Mouse (Mus musculus): ENCODE measurements at regions not wholly inside any gene's neighbourhood (a gene's known extent, or its start where the extent isn't known, plus 50 kb on each side); places are given as distances from the start of the nearest gene placed in this dataset.

- DNase-seq = no peak
These were observed 281.2 kb upstream of the Id2 start for GRCm38 (mm10) chr12:25378036-25378645.

DNA sequence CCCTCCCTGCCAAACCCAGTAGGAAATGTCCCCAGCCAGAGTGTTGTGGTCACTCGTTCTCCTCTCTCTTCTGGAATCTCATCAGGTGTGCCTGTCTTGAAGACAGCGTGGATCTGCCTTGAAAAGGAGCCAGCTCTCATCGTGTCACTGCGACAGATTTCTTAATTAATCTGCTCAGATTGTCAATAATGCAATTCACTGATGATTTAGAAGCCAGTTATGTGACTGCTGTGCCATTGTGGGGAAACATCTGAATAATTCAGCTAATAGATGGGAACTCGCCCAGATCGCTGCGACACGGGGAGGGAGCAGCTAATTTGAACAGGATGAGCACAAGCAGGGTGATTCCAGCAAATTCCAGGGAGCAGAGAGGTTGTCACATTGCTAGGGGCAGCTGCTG, 279.5 kb upstream of the Id2 start:
- DNase-seq = no peak

- no peak for DNase-seq
These were observed 270.6 kb upstream of the Id2 start for GRCm38 (mm10) chr12:25367541-25367940.

DNA sequence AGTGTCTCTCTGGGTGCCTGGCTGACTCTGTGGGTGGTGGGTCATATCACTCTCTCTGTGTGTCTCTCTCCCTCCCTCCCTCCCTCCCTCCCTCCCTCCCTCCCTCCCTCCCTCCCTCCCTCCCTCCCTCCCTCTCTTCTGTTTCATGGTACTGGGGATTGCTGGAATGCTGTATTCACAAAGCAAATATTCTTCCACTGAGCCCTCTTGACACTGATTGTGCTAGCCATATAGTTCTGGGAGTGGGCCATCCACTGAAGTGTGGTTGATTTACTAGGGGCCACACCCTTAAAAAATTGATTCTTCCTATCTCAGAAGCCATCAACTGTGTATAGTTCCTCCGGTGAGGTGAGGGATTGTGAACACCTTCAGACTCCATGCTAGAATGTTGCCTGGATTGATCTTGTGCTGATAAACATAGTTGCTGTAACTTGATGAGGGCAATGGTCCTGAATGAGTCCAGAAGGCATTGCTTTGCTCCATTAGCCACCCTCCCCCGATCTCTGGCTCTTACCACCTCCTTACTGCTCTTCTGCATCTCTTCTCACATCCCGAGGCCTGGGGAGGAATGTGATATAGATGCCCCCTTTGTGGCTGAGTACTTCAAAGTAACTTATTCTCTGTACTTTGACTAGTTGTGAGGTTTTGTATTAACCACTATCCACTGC, 268.8 kb upstream of the Id2 start:
- DNase-seq = no peak

- no peak for DNase-seq
These were observed 268.1 kb upstream of the Id2 start for GRCm38 (mm10) chr12:25364966-25365568.

GRCm38 (mm10) chr12:25363839-25364238, 266.9 kb upstream of the Id2 start:
- no peak for DNase-seq

- no peak for DNase-seq
These were observed 266.4 kb upstream of the Id2 start for GRCm38 (mm10) chr12:25363341-25363740.

- DNase-seq = no peak
These were observed 265.8 kb upstream of the Id2 start for GRCm38 (mm10) chr12:25362771-25363170.

- no peak for DNase-seq
These were observed 263.8 kb upstream of the Id2 start for GRCm38 (mm10) chr12:25360726-25361125.

DNA sequence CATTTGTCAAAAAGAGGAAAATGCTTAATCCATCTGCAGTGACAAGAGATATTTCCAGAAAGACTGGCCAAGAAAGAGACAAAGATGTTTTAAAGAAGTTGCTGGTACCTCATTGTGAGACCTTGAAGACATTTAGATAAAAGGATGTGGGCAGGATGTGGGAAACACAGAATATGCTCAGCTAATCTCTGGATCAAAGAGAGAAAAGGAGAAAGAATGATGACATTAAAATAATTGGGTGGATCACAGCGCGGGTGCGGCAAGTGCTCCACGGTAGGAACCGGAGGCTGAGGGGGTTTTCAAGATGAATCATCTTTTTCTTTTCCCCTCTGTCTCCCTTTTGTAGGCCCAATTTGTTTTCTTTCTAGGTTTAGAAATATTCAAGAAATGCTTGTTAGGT, 263.0 kb upstream of the Id2 start:
- no peak for DNase-seq

DNA sequence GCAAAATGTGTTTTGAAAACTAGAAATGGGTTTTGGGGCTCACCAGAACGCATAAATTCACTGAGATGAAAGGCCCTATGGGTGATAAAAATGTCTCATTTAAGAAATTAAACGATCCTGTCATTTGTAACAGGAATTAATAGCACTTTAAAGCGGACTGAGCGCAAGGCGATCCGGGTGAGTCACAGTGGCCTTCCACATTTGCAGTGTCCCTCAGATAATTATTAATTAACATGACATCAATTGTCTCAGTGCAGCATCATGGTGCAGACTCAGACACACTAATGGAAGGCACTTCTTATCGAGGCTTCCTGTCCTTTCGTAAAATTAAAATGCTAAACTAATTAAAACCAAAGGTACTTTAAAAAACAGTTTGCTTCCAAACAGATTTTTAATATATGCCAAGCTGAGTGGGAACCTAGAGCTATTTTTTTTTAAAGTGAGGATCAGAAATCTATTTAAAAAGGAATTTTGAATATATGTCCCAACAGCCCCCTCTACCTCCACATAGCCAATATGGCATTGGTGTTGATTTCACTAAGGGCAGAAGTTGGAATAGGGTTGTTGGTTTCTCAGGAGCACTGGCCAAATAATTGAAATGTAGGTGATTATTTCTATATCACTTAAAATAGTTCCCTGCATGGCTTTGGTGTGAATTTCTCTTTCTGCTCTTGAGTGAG, 262.0 kb upstream of the Id2 start:
- no peak for DNase-seq

DNA sequence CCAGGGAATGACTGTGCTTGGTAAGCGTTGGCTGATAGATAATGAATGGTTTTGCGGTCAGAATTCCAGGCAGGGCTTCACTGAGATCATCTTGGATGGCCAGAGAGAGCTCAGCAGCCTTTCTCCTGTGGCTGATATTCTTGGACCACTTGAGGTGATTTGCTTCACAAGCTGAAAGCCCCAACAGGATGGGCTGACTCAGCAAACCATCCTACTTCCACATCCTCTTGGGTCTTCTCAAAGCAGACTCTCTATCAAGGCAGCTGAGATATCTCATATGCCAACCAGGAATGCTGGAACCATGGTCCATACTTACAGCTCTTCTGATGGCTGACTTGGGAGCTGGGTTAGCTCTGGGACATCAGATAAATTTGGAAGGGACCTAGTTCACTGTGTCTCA, 259.8 kb upstream of the Id2 start:
- no peak for DNase-seq

DNA sequence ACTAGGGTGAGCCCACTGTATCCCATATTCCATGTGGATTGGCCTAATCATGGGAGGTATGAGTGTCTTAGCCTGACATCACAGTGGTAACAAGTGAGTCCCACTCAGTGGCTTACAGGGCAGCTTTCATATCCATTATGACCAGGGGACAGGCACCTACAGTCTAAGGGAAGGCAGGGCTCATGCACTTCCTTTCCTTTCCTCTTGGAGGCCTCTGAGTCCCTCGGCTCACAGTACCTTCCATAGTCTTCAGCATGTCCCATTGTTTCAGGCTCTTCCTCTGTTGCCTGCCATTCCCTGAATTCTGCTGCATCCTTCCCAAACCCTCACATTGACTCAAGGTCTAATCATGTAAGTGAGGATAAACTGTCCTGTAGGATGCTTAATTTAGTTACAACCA, 258.3 kb upstream of the Id2 start:
- no peak for DNase-seq

DNA sequence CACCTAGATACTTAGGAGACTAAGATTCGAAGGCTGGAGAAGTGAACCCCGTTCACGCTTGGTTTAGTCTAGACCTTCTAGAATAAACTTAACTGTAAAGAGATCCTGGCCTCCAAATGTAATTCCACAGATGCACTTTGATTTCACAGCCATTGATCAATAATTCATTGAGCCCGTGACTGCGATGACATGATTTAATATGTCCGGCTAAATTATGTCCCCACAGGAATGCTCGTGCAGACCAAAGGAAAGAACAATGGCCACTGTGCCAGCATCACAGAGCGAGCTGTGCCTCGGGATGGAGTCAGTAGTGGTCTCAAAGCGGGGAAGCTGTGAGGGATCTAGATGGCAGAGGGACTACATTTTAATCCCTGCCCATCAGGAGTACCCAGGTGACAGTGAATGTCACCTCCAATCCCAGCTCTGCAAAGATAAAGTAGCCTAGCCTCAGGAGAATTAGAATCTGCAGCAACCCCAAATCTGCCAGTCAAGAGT, 256.5 kb upstream of the Id2 start:
- no peak for DNase-seq

GRCm38 (mm10) chr12:25352160-25352559, 255.2 kb upstream of the Id2 start:
- no peak for DNase-seq

DNA sequence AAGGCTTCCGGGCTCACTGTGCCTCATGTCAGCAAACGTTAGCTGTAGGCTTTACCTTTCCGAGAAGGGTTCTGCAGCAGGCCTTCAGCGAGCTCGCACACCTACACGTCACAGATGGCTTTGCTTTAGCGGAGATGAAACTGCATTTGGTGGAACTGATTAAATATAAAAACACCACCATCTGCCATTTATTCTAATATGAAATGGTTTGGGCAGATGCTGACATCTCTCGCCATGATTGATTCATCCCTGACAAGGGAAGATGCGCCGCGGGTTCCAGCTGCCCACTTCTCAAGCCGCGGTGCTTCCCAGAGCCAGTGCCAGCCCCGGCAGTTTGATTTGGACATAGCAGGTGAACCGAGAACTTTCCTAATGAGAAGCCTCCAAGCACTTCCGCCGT, 247.4 kb upstream of the Id2 start:
- DNase-seq = no peak

- no peak for DNase-seq
These were observed 241.8 kb upstream of the Id2 start for GRCm38 (mm10) chr12:25338771-25339170.

- no peak for DNase-seq
These were observed 239.0 kb upstream of the Id2 start for GRCm38 (mm10) chr12:25335930-25336329.

- DNase-seq = no peak
These were observed 238.1 kb upstream of the Id2 start for GRCm38 (mm10) chr12:25335069-25335468.

DNA sequence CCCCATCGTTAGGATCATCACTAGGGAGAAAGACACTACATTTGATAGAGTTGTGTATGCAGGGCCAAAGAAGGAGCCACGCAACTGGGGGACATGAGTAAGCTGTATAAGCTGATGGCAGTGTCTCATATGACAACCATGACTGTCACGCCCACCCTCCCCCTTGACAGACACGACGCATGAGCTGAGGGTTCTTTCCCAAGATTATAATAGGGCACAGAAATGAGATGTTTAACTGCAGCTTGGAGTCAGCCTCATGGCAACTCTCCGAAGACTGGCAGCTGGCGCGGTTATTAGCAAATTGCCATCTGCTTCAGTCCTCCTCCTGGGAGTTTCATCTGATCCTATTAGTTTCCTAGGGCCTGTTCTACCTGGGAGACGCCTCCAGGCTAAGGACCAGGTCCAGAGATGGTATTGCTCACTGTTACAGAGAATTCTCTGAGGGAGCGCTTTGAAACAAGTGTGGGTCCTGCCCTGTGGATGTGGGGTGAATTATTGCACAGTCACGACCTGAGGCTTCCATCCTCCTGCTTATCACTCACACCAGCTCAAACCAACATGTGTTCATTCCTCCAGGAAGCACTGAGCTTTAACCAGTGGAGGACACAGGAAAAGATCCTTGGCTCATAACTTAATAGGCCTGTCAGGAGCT, 235.6 kb upstream of the Id2 start:
- DNase-seq = no peak

GRCm38 (mm10) chr12:25330004-25330708, 233.2 kb upstream of the Id2 start:
- DNase-seq = no peak

GRCm38 (mm10) chr12:25325901-25326300, 229.0 kb upstream of the Id2 start:
- DNase-seq = no peak

DNA sequence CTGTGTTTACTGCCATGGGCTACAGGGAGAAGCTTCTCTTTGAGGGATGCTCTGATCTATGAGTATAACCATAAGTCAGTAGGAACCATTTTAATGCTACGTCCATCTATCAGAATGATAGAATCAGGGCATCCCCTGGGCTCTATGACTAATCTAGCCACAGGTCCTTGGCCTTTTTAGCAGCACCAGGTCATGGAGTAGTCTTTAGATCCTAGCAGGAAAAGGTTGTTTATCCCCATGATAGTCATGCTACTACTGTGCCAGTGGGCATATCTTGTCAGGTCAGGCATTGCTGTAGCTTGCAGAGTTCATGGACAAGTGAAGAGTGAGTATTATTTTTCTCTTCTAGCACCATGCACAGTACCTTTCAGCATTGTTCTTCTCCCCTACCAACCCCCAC, 226.2 kb upstream of the Id2 start:
- DNase-seq = no peak

All from kidney, adult 18-20 months (tissue).